8 mouse cellular contexts compared by ENCODE assay signal in genomic region chr10:118868601-118869590, GRCm38 (mm10). TPM values are rescaled to one million over a fixed set of nuclear protein-coding genes. Genes with fewer than 3 reads are reported as not detected.
DNase-seq lines count a peak whose midpoint lies in the region; ATAC-seq lines count a peak whose summit lies in the region.

No protein-coding gene starts in this region.

- ATAC-seq in embryonic facial prominence, embryonic 14.5 days (ENCODE audit: low read depth), result peak; percentile 79
- peak; percentile 80 for ATAC-seq in heart, embryonic 12.5 days (ENCODE audit: insufficient number of reproducible peaks, low FRiP score)
- peak; percentile 86 for ATAC-seq in kidney, embryonic 16.5 days (ENCODE audit: low FRiP score, low TSS enrichment)
- peak; percentile 66 for ATAC-seq in liver, embryonic 12.5 days

- H3K4me1 ChIP-seq in embryonic facial prominence, embryonic 14.5 days (ENCODE audit: control insufficient read depth, insufficient read depth, low read length), result peaks cover 25% of the 10 kb centered on the region
- peaks cover 39% of the 10 kb centered on the region for H3K4me1 ChIP-seq in heart, embryonic 12.5 days (replicated peaks)
- H3K4me1 ChIP-seq in kidney, embryonic 16.5 days (ENCODE audit: insufficient read depth, low read length), result peaks cover 41% of the 10 kb centered on the region
- H3K4me1 ChIP-seq in liver, embryonic 12.5 days, result peaks cover 39% of the 10 kb centered on the region

- WGBS in embryonic facial prominence, embryonic 14.5 days, result 0% methylated on average over 15 of the region's 130 CpGs
- WGBS in heart, embryonic 12.5 days, result 2% methylated on average over 57 of the region's 130 CpGs
- WGBS in kidney, embryonic 16.5 days, result under 1% methylated on average over 56 of the region's 130 CpGs
- under 1% methylated on average over 102 of the region's 130 CpGs for WGBS in liver, embryonic 12.5 days (ENCODE audit: insufficient replicate concordance)

- H3K4me2 ChIP-seq in embryonic facial prominence, embryonic 14.5 days (ENCODE audit: low read depth, low read length), result peak overlapping the region; percentile 99
- H3K4me2 ChIP-seq in heart, embryonic 12.5 days, result peak overlapping the region; percentile 94
- peak overlapping the region; percentile 84 for H3K4me2 ChIP-seq in kidney, embryonic 16.5 days (replicated peaks; ENCODE audit: low read depth, low read length)
- peak overlapping the region; percentile 97 for H3K4me2 ChIP-seq in liver, embryonic 12.5 days

- no peaks in the 10 kb centered on the region for H3K27me3 ChIP-seq in embryonic facial prominence, embryonic 14.5 days (replicated peaks; ENCODE audit: control insufficient read depth, insufficient read depth, low read length)
- H3K27me3 ChIP-seq in heart, embryonic 12.5 days (replicated peaks), result no peaks in the 10 kb centered on the region
- no peaks in the 10 kb centered on the region for H3K27me3 ChIP-seq in kidney, embryonic 16.5 days (ENCODE audit: insufficient read depth, low read length)
- H3K27me3 ChIP-seq in liver, embryonic 12.5 days (replicated peaks), result peaks cover 18% of the 10 kb centered on the region

- no peaks in the 10 kb centered on the region for H3K9me3 ChIP-seq in embryonic facial prominence, embryonic 14.5 days (ENCODE audit: control insufficient read depth, low read length)
- H3K9me3 ChIP-seq in heart, embryonic 12.5 days (replicated peaks), result peaks cover 5% of the 10 kb centered on the region; the same call in 1 of the 2 replicates
- H3K9me3 ChIP-seq in kidney, embryonic 16.5 days (ENCODE audit: low read length), result 0 out of 2 replicates have a peak, but pooled peaks cover 4% of the 10 kb centered on the region
- no peaks in the 10 kb centered on the region for H3K9me3 ChIP-seq in liver, embryonic 12.5 days (replicated peaks)

- DNase-seq in B cell, adult 2 months, result peak; percentile 78 to 84
- DNase-seq in adrenal gland, postnatal 4 days (ENCODE audit: low spot score in 2 of 2), result peak; percentile 68 to 72
- peak; percentile 91 for DNase-seq in embryonic facial prominence, embryonic 14.5 days (ENCODE audit: low spot score)
- peak; percentile 83 for DNase-seq in naive thymus-derived CD4-positive, alpha-beta T cell, adult 2 months (ENCODE audit: low read depth)
- peak; percentile 62 to 87 for DNase-seq in spleen, postnatal 4 days (ENCODE audit: low spot score in 2 of 2)

- peak overlapping the region; percentile 99 for H3K9ac ChIP-seq in embryonic facial prominence, embryonic 14.5 days (ENCODE audit: low read depth, low read length)
- H3K9ac ChIP-seq in heart, embryonic 12.5 days, result peak overlapping the region; percentile 98
- H3K9ac ChIP-seq in kidney, embryonic 16.5 days (replicated peaks; ENCODE audit: low read length), result peak overlapping the region; percentile 99
- peak overlapping the region; percentile 88 for H3K9ac ChIP-seq in liver, embryonic 12.5 days

- H3K4me3 ChIP-seq in embryonic facial prominence, embryonic 14.5 days (ENCODE audit: low read depth, low read length), result peak overlapping the region; percentile 74
- peak overlapping the region; percentile 92 for H3K4me3 ChIP-seq in heart, embryonic 12.5 days
- H3K4me3 ChIP-seq in kidney, embryonic 16.5 days (ENCODE audit: low read length), result peak overlapping the region; percentile 95
- peak overlapping the region; percentile 82 for H3K4me3 ChIP-seq in liver, embryonic 12.5 days

- peak overlapping the region; percentile 95 for H3K27ac ChIP-seq in embryonic facial prominence, embryonic 14.5 days (replicated peaks; ENCODE audit: low read depth, low read length)
- peak overlapping the region; percentile 96 for H3K27ac ChIP-seq in heart, embryonic 12.5 days (ENCODE audit: poor library complexity, severe bottlenecking)
- peak overlapping the region; percentile 96 for H3K27ac ChIP-seq in kidney, embryonic 16.5 days (ENCODE audit: low read length)
- H3K27ac ChIP-seq in liver, embryonic 12.5 days, result peak overlapping the region; percentile 79

- peaks cover 15% of the 10 kb centered on the region for H3K36me3 ChIP-seq in embryonic facial prominence, embryonic 14.5 days (ENCODE audit: control insufficient read depth, insufficient read depth, low read length)
- H3K36me3 ChIP-seq in heart, embryonic 12.5 days, result peaks cover 17% of the 10 kb centered on the region
- 0 out of 2 replicates have a peak, but pooled peaks cover 4% of the 10 kb centered on the region for H3K36me3 ChIP-seq in kidney, embryonic 16.5 days (ENCODE audit: insufficient read depth, low read length)
- peaks cover 20% of the 10 kb centered on the region for H3K36me3 ChIP-seq in liver, embryonic 12.5 days

RNA-seq across cellular contexts. Expression of gene Dyrk2, which starts 1.1 kb away (rescaled TPM):
- 10 to 100 TPM; 57.6 to 59.1 TPM for total RNA-seq in adrenal gland, postnatal 4 days (2021)
- polyA plus RNA-seq in embryonic facial prominence, embryonic 14.5 days (2014; fragmentation: Nextera tagmentation; extraction: Ambion mirVana), result 13.1 and 14.7 TPM in 2 replicates
- polyA plus RNA-seq in heart, embryonic 12.5 days (2016; fragmentation: Nextera tagmentation; extraction: Ambion mirVana), result 13.3 and 14.6 TPM in 2 replicates
- 7.6 and 8.4 TPM in 2 replicates for polyA plus RNA-seq in kidney, embryonic 16.5 days (2015; fragmentation: Nextera tagmentation; extraction: Ambion mirVana)
- 2.9 and 3.5 TPM in 2 replicates for polyA plus RNA-seq in liver, embryonic 12.5 days (2016; fragmentation: Nextera tagmentation; extraction: Ambion mirVana)

Comparison
In these comparisons a context has a peak if more than half of its experiments do, and no peak if none do; other contexts are left out.
1. Peak in every context shown above with its lines: DNase-seq, ATAC-seq, H3K4me3 ChIP-seq and H3K27ac ChIP-seq.